Mouse (Mus musculus): ENCODE measurements around the gene Hnrnph1. TPM values are rescaled to one million over a fixed set of nuclear protein-coding genes. Genes with fewer than 3 reads are reported as not detected.

The Hnrnph1 gene
- 98.1 and 102 TPM in 2 replicates for polyA plus RNA-seq (2015; fragmentation: Nextera tagmentation; extraction: Ambion mirVana)

- Histone ChIP-seq H3K9ac (peak within 1 kb of the TSS; percentile 97), H3K4me2 (peak within 1 kb of the TSS; percentile 87), H3K36me3 (replicated peaks) (peaks cover 18% of the 10 kb centered on the region), H3K9me3 (replicated peaks) (no peaks in the 10 kb centered on the region), H3K4me1 (replicated peaks) (peaks cover 30% of the 10 kb centered on the region), H3K27ac (replicated peaks) (peak within 1 kb of the TSS; percentile 100), H3K27me3 (no peaks in the 10 kb centered on the region), H3K4me3 (replicated peaks) (peak within 1 kb of the TSS; percentile 99)
- peak; percentile 84 for ATAC-seq (ENCODE audit: insufficient read depth)
- WGBS (ENCODE audit: insufficient replicate concordance): under 1% methylated on average over 76 of the region's 76 CpGs
Observed at GRCm38 (mm10) chr11:50376911-50377891, at the start of gene Hnrnph1. TSS of gene Hnrnph1 (plus strand) at chr11:50376990.

- no peaks in the 10 kb centered on the region for H3K9me3 ChIP-seq (replicated peaks)
- no peaks in the 10 kb centered on the region for H3K27me3 ChIP-seq
- H3K4me1 ChIP-seq (replicated peaks): peaks cover 23% of the 10 kb centered on the region
- WGBS (ENCODE audit: insufficient replicate concordance): 49% methylated on average over 3 of the region's 3 CpGs
- no peak overlapping the region for H3K27ac ChIP-seq (replicated peaks)
- H3K4me2 ChIP-seq: no peak overlapping the region
- H3K36me3 ChIP-seq (replicated peaks): no peaks in the 10 kb centered on the region
- H3K9ac ChIP-seq: no peak overlapping the region
- no peak overlapping the region for H3K4me3 ChIP-seq (replicated peaks)
- ATAC-seq (ENCODE audit: insufficient read depth): no peak
Observed at GRCm38 (mm10) chr11:50328075-50328625, 48.6 kb upstream of the Hnrnph1 start.

GRCm38 (mm10) chr11:50329378-50329777, 47.4 kb upstream of the Hnrnph1 start:
- peaks cover 11% of the 10 kb centered on the region for H3K4me1 ChIP-seq (replicated peaks)
- 63% methylated on average over 1 of the region's 1 CpGs for WGBS (ENCODE audit: insufficient replicate concordance)
- no peaks in the 10 kb centered on the region for H3K9me3 ChIP-seq (replicated peaks)
- no peak for ATAC-seq (ENCODE audit: insufficient read depth)
- H3K4me3 ChIP-seq (replicated peaks): no peak overlapping the region
- no peak overlapping the region for H3K9ac ChIP-seq
- no peaks in the 10 kb centered on the region for H3K36me3 ChIP-seq (replicated peaks)
- H3K4me2 ChIP-seq: no peak overlapping the region
- no peaks in the 10 kb centered on the region for H3K27me3 ChIP-seq
- no peak overlapping the region for H3K27ac ChIP-seq (replicated peaks)

GRCm38 (mm10) chr11:50333181-50333580, 43.6 kb upstream of the Hnrnph1 start:
- no peak overlapping the region for H3K4me3 ChIP-seq (replicated peaks)
- no peak overlapping the region for H3K9ac ChIP-seq
- ATAC-seq (ENCODE audit: insufficient read depth): no peak
- H3K27me3 ChIP-seq: no peaks in the 10 kb centered on the region
- 76% methylated on average over 3 of the region's 3 CpGs for WGBS (ENCODE audit: insufficient replicate concordance)
- H3K9me3 ChIP-seq (replicated peaks): no peaks in the 10 kb centered on the region
- no peak overlapping the region for H3K27ac ChIP-seq (replicated peaks)
- no peak overlapping the region for H3K4me2 ChIP-seq
- H3K4me1 ChIP-seq (replicated peaks): peaks cover 2% of the 10 kb centered on the region
- no peaks in the 10 kb centered on the region for H3K36me3 ChIP-seq (replicated peaks)

GRCm38 (mm10) chr11:50336126-50336525, 40.7 kb upstream of the Hnrnph1 start:
- no peaks in the 10 kb centered on the region for H3K36me3 ChIP-seq (replicated peaks)
- H3K9ac ChIP-seq: no peak overlapping the region
- WGBS (ENCODE audit: insufficient replicate concordance): 45% methylated on average over 1 of the region's 1 CpGs
- no peak overlapping the region for H3K4me2 ChIP-seq
- ATAC-seq (ENCODE audit: insufficient read depth): no peak
- H3K4me1 ChIP-seq (replicated peaks): no peaks in the 10 kb centered on the region; the same call in 1 of the 2 replicates
- H3K27me3 ChIP-seq: no peaks in the 10 kb centered on the region
- H3K9me3 ChIP-seq (replicated peaks): no peaks in the 10 kb centered on the region
- no peak overlapping the region for H3K27ac ChIP-seq (replicated peaks)
- no peak overlapping the region for H3K4me3 ChIP-seq (replicated peaks)

GRCm38 (mm10) chr11:50336891-50337290, 39.9 kb upstream of the Hnrnph1 start:
- H3K27me3 ChIP-seq: no peaks in the 10 kb centered on the region
- no peak overlapping the region for H3K9ac ChIP-seq
- no peak overlapping the region for H3K27ac ChIP-seq (replicated peaks)
- H3K4me2 ChIP-seq: no peak overlapping the region
- H3K36me3 ChIP-seq (replicated peaks): no peaks in the 10 kb centered on the region
- H3K4me3 ChIP-seq (replicated peaks): no peak overlapping the region
- no peaks in the 10 kb centered on the region; the same call in 1 of the 2 replicates for H3K4me1 ChIP-seq (replicated peaks)
- 25% methylated on average over 4 of the region's 4 CpGs for WGBS (ENCODE audit: insufficient replicate concordance)
- H3K9me3 ChIP-seq (replicated peaks): no peaks in the 10 kb centered on the region
- no peak for ATAC-seq (ENCODE audit: insufficient read depth)

GRCm38 (mm10) chr11:50345486-50345885, 31.3 kb upstream of the Hnrnph1 start:
- Histone ChIP-seq H3K4me3 (replicated peaks) (no peak overlapping the region), H3K4me1 (replicated peaks) (0 out of 2 replicates have a peak, but pooled peaks cover 3% of the 10 kb centered on the region), H3K27ac (replicated peaks) (no peak overlapping the region), H3K4me2 (no peak overlapping the region), H3K9me3 (replicated peaks) (no peaks in the 10 kb centered on the region), H3K27me3 (no peaks in the 10 kb centered on the region), H3K36me3 (replicated peaks) (no peaks in the 10 kb centered on the region), H3K9ac (no peak overlapping the region)
- 68% methylated on average over 4 of the region's 4 CpGs for WGBS (ENCODE audit: insufficient replicate concordance)
- ATAC-seq (ENCODE audit: insufficient read depth): no peak

GRCm38 (mm10) chr11:50346256-50347032, 30.3 kb upstream of the Hnrnph1 start:
- no peak overlapping the region for H3K9ac ChIP-seq
- H3K4me3 ChIP-seq (replicated peaks): no peak overlapping the region
- WGBS (ENCODE audit: insufficient replicate concordance): 68% methylated on average over 9 of the region's 9 CpGs
- no peaks in the 10 kb centered on the region for H3K36me3 ChIP-seq (replicated peaks)
- H3K9me3 ChIP-seq (replicated peaks): no peaks in the 10 kb centered on the region
- no peak for ATAC-seq (ENCODE audit: insufficient read depth)
- H3K4me2 ChIP-seq: no peak overlapping the region
- H3K27me3 ChIP-seq: no peaks in the 10 kb centered on the region
- H3K4me1 ChIP-seq (replicated peaks): 0 out of 2 replicates have a peak, but pooled peaks cover 3% of the 10 kb centered on the region
- peak overlapping the region; percentile 6; the same call in 1 of the 2 replicates for H3K27ac ChIP-seq (replicated peaks)

- ATAC-seq (ENCODE audit: insufficient read depth): no peak
- Histone ChIP-seq H3K27ac (replicated peaks) (no peak overlapping the region), H3K9me3 (replicated peaks) (no peaks in the 10 kb centered on the region), H3K4me3 (replicated peaks) (no peak overlapping the region), H3K27me3 (0 out of 2 replicates have a peak, but pooled peaks cover under 1% of the 10 kb centered on the region), H3K4me2 (no peak overlapping the region), H3K36me3 (replicated peaks) (no peaks in the 10 kb centered on the region), H3K9ac (no peak overlapping the region), H3K4me1 (replicated peaks) (peaks cover 17% of the 10 kb centered on the region)
- 48% methylated on average over 2 of the region's 2 CpGs for WGBS (ENCODE audit: insufficient replicate concordance)
Observed at GRCm38 (mm10) chr11:50352177-50352576, 24.6 kb upstream of the Hnrnph1 start.

- Histone ChIP-seq H3K4me3 (replicated peaks) (no peak within 1 kb of the TSS), H3K9ac (no peak within 1 kb of the TSS), H3K4me1 (replicated peaks) (peaks cover 22% of the 10 kb centered on the region), H3K27ac (replicated peaks) (peak within 1 kb of the TSS; percentile 67), H3K27me3 (peaks cover 20% of the 10 kb centered on the region), H3K4me2 (no peak within 1 kb of the TSS), H3K36me3 (replicated peaks) (no peaks in the 10 kb centered on the region), H3K9me3 (replicated peaks) (no peaks in the 10 kb centered on the region)
- no peak for ATAC-seq (ENCODE audit: insufficient read depth)
Observed at GRCm38 (mm10) chr11:50354162-50354561, 22.6 kb upstream of the Hnrnph1 start, which contains the start of gene Cby3. TSS of gene Cby3 (plus strand) at chr11:50354462.
